In the genomic region with DNA sequence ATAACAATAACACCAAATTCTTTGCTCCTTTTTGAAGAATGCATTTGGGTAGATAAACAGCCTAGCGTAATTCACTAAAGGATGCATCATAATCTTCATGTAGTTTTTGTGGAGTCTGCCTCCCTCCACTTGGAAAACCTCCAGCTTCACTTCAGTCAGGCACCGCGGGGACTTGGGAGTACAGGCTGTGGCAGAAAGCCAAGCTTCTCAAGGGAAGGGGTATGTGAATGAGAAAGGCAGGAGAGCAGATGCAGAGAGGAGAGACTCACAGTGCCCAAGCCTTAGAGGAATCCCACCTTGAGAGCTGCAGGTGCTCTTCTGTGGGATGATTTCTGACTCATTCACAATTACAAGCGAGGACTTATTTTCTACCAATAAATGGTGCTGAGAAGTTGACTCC, we compare ENCODE assay signal across 12 mouse cellular contexts. TPM values are rescaled to one million over a fixed set of nuclear protein-coding genes. Genes with fewer than 3 reads are reported as not detected.
DNase-seq lines count a peak whose midpoint lies in the region; ATAC-seq lines count a peak whose summit lies in the region.
"Had no signal": no experiment of that assay in that cellular context is flagged by ENCODE, and none has a peak within 500 bp of the region (broad histone marks: within the 10 kb centered on the region; RNA-seq: fewer than 3 reads in every experiment).

No protein-coding gene starts in this region.

- intact Hi-C loops in heart, postnatal 36 days (cut with DNase I), result no loop called here

- WGBS in midbrain, embryonic 14.5 days, result 66% methylated on average over 4 of the region's 4 CpGs
- WGBS in midbrain, embryonic 10.5 days, result 93% methylated on average over 4 of the region's 4 CpGs

- H3K4me1 ChIP-seq in midbrain, embryonic 14.5 days (ENCODE audit: control insufficient read depth, insufficient read depth, low read length), result no peaks in the 10 kb centered on the region
- H3K4me1 ChIP-seq in midbrain, embryonic 10.5 days, result no peaks in the 10 kb centered on the region
- H3K4me1 ChIP-seq: megakaryocyte, embryonic 14.5 days; stomach, embryonic 15.5 days had no signal

- no peaks in the 10 kb centered on the region for H3K36me3 ChIP-seq in midbrain, embryonic 14.5 days (ENCODE audit: control insufficient read depth, insufficient read depth, low read length)
- no peaks in the 10 kb centered on the region for H3K36me3 ChIP-seq in midbrain, embryonic 10.5 days
- H3K36me3 ChIP-seq: stomach, embryonic 15.5 days had no signal

- no peaks in the 10 kb centered on the region for H3K9me3 ChIP-seq in midbrain, embryonic 14.5 days (ENCODE audit: control insufficient read depth, low read length)
- no peaks in the 10 kb centered on the region for H3K9me3 ChIP-seq in midbrain, embryonic 10.5 days (replicated peaks)
- H3K9me3 ChIP-seq: neural tube, embryonic 15.5 days; stomach, embryonic 15.5 days had no signal

- no peaks in the 10 kb centered on the region for H3K27me3 ChIP-seq in midbrain, embryonic 14.5 days (ENCODE audit: control insufficient read depth, insufficient read depth, low read length)
- no peaks in the 10 kb centered on the region for H3K27me3 ChIP-seq in midbrain, embryonic 10.5 days (ENCODE audit: low read depth, poor library complexity, severe bottlenecking)
- H3K27me3 ChIP-seq: megakaryocyte, embryonic 14.5 days; neural tube, embryonic 15.5 days; stomach, embryonic 15.5 days had no signal

- H3K9ac ChIP-seq in midbrain, embryonic 14.5 days (replicated peaks; ENCODE audit: low read length), result no peak overlapping the region
- H3K9ac ChIP-seq: neural tube, embryonic 15.5 days; stomach, embryonic 15.5 days had no signal

- peak; percentile 55 for DNase-seq in heart, postnatal 4 days
- no peak for DNase-seq in heart, postnatal 36 days
- peak; percentile 82 for DNase-seq in midbrain, embryonic 14.5 days
- no peak for DNase-seq in midbrain, embryonic 10.5 days (ENCODE audit: low spot score)
- peak; percentile 80 for DNase-seq in cerebellum, adult 9-10 months
- DNase-seq in right cerebral cortex, postnatal 10 days (ENCODE audit: low spot score in 2 of 2), result peak; percentile 58 to 59
- DNase-seq in natural killer cell, adult 2 months (ENCODE audit: low spot score in 2 of 2), result no peak
- DNase-seq: gastrocnemius, postnatal 10 days had no signal

- H3K4me3 ChIP-seq in midbrain, embryonic 14.5 days (replicated peaks; ENCODE audit: low read depth, low read length), result no peak overlapping the region
- H3K4me3 ChIP-seq in midbrain, embryonic 10.5 days, result no peak overlapping the region
- H3K4me3 ChIP-seq: megakaryocyte, embryonic 14.5 days; neural tube, embryonic 15.5 days; stomach, embryonic 15.5 days had no signal

- ATAC-seq in midbrain, embryonic 14.5 days (ENCODE audit: low FRiP score, low TSS enrichment), result no peak
- ATAC-seq in megakaryocyte progenitor cell, adult 5-6 weeks (replicated peaks; ENCODE audit: poor library complexity), result no peak

- no peak overlapping the region for H3K4me2 ChIP-seq in midbrain, embryonic 14.5 days (ENCODE audit: low read length)
- H3K4me2 ChIP-seq: neural tube, embryonic 15.5 days; stomach, embryonic 15.5 days had no signal

- H3K27ac ChIP-seq in midbrain, embryonic 14.5 days (replicated peaks; ENCODE audit: low read depth, low read length), result no peak overlapping the region
- H3K27ac ChIP-seq in midbrain, embryonic 10.5 days (replicated peaks), result no peak overlapping the region
- H3K27ac ChIP-seq: neural tube, embryonic 15.5 days; stomach, embryonic 15.5 days had no signal

RNA-seq across cellular contexts. Expression of gene Unc13c, which starts 33.9 kb away (rescaled TPM):
- total RNA-seq in heart, postnatal 4 days (2021), result 1 to 10 TPM; 3.4 to 3.6 TPM
- total RNA-seq in heart, postnatal 36 days (2021), result under 1 TPM; 0.24 to 0.28 TPM
- 4.1 and 4.7 TPM in 2 replicates for polyA plus RNA-seq in midbrain, embryonic 14.5 days (2014; fragmentation: Nextera tagmentation; extraction: Ambion mirVana)
- polyA plus RNA-seq in midbrain, embryonic 10.5 days (2016; fragmentation: Nextera tagmentation; extraction: Ambion mirVana), result 0.16 and 0.20 TPM in 2 replicates
- not detected in 2 replicates for total RNA-seq in megakaryocyte progenitor cell, adult 5-6 weeks (2015)
- not detected in 2 replicates for total RNA-seq in megakaryocyte progenitor cell, adult 5-6 weeks (2017)

Comparison
In these comparisons a context has a peak if more than half of its experiments do, and no peak if none do; other contexts are left out.
1. DNase-seq: peak in heart, postnatal 4 days (single experiment), midbrain, embryonic 14.5 days (single experiment), cerebellum, adult 9-10 months (single experiment) and right cerebral cortex, postnatal 10 days (2 of 2); none in heart, postnatal 36 days (0 of 2), midbrain, embryonic 10.5 days (single experiment) and natural killer cell, adult 2 months (0 of 2).